Mouse (Mus musculus): ENCODE measurements around the gene Chrd. TPM values are rescaled to one million over a fixed set of nuclear protein-coding genes. Genes with fewer than 3 reads are reported as not detected.

Chrd gene
- polyA plus RNA-seq, 1 experiment = not detected

DNA sequence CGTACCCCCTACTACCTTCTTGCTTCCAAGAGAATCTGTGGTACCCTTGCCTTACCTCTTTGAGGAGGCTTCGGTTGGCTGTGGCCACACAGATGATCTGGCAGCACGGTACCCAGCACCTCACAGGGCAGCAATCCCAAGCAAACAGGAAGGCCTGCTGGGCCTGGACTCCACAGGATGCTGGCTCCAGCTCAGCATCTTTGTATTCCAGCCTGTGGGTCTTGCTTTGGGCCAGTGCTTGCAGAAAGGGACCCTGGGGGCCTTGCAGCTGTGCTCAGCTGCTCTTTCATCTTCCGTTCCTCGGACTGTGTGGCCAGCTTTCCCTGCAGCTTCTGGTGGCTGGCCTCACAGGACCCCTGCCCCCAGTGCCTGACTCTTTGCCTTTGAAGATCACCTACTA lies 32.9 kb upstream of the Chrd start:
- Histone ChIP-seq H3K4me1 (ENCODE audit: control insufficient read depth, insufficient read depth, low read length) (peaks cover 33% of the 10 kb centered on the region), H3K4me3 (ENCODE audit: insufficient read depth, low read depth, low read length) (no peak overlapping the region), H3K27ac (ENCODE audit: insufficient read depth, low read depth, low read length) (no peak overlapping the region)
- 35% methylated on average over 5 of the region's 5 CpGs for WGBS
- TF ChIP-seq CTCF (IDR thresholded peaks at IDR 0.05; ENCODE audit: insufficient read depth, low read depth, low read length) (no peak), POLR2A (IDR thresholded peaks at IDR 0.05; ENCODE audit: insufficient read depth, low read depth, low read length) (no peak)

DNA sequence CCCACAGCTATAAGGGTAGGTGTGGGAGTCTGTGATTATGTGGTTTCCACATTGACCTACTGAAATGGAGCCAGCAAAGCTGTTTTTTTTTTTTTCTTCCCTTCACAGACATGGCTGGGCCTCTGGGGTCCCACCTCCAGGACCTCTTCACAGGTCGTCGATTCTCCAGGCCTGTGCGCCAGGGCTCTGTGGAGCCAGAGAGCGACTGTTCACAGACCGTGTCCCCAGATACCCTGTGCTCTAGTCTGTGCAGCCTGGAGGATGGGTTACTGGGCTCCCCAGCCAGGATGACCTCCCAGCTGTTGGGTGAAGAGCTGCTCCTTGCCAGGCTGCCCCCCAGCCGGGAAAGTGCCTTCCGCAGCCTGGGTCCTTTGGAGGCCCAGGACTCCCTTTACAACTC lies 31.6 kb upstream of the Chrd start:
- TF ChIP-seq CTCF (IDR thresholded peaks at IDR 0.05; ENCODE audit: insufficient read depth, low read depth, low read length) (no peak), POLR2A (IDR thresholded peaks at IDR 0.05; ENCODE audit: insufficient read depth, low read depth, low read length) (no peak)
- peaks cover 24% of the 10 kb centered on the region for H3K4me1 ChIP-seq (ENCODE audit: control insufficient read depth, insufficient read depth, low read length)
- no peak overlapping the region for H3K4me3 ChIP-seq (ENCODE audit: insufficient read depth, low read depth, low read length)
- 50% methylated on average over 7 of the region's 7 CpGs for WGBS
- H3K27ac ChIP-seq (ENCODE audit: insufficient read depth, low read depth, low read length) = no peak overlapping the region

DNA sequence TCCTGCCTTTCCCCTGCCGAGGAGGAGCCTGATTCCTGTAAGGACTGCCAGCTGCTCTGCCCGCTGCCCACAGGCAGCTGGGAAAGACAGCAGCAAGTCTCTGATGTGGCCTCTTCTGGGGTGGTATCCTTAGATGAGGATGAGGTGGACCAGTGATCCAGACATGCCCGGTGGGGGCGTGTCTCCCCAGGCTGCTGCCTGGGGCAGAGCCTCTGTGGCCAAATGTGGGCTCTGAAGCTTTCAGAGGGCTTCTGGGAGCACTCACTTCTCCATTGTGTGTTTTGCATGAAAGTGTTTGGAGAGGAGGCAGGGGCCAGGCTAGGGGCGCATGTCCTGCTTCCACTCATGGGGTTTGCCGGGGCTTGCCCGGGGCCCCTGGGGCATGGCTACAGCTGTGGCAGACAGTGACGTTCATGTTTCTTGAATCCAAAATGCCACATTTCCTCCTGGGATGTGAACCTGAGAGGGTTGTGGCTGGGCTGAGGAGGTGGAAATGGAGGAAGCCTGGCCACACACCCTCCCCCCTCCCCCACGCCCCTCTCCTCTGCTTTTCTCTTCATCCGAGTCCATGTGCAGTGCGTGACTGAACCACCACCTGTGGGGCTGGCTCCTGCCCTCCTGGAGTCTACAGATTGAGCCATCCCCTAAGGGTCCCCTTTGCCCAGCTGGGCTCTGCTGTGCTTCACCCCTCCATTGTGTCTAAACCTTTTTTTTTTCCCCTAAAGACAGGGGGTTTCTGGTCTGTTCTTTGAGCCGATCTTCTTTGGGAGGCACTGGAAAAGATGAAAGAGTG lies 31.0 kb upstream of the Chrd start:
- 33% methylated on average over 12 of the region's 12 CpGs for WGBS
- Histone ChIP-seq H3K4me3 (ENCODE audit: insufficient read depth, low read depth, low read length) (no peak overlapping the region), H3K4me1 (ENCODE audit: control insufficient read depth, insufficient read depth, low read length) (peaks cover 28% of the 10 kb centered on the region), H3K27ac (ENCODE audit: insufficient read depth, low read depth, low read length) (no peak overlapping the region)
- no peak for TF ChIP-seq CTCF (IDR thresholded peaks at IDR 0.05; ENCODE audit: insufficient read depth, low read depth, low read length)
- TF ChIP-seq POLR2A (IDR thresholded peaks at IDR 0.05; ENCODE audit: insufficient read depth, low read depth, low read length) = no peak

DNA sequence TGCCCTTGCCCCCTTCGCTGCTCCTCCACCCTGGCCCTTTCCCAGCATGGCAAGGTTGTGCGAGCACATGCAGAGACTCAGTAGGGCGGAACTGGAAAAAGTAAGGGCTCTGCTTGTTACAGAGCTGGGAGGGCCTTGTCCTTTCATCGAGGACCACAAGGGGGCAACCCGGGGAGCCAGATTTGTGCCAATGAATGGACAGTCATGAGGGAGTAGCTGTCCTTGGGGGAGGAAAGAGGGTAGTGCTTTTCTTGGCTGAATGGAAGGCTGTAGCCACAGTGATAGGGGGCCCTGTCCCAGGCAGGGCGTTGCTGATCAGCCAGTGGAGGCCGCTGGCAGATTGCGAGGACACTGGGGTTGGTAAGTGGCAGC lies 30.4 kb upstream of the Chrd start:
- peak; percentile 33; the same call in 1 of the 2 replicates for TF ChIP-seq CTCF (IDR thresholded peaks at IDR 0.05; ENCODE audit: insufficient read depth, low read depth, low read length)
- TF ChIP-seq POLR2A (IDR thresholded peaks at IDR 0.05; ENCODE audit: insufficient read depth, low read depth, low read length) = no peak
- Histone ChIP-seq H3K4me3 (ENCODE audit: insufficient read depth, low read depth, low read length) (no peak overlapping the region), H3K4me1 (ENCODE audit: control insufficient read depth, insufficient read depth, low read length) (peaks cover 33% of the 10 kb centered on the region), H3K27ac (ENCODE audit: insufficient read depth, low read depth, low read length) (no peak overlapping the region)
- WGBS = 16% methylated on average over 8 of the region's 8 CpGs

DNA sequence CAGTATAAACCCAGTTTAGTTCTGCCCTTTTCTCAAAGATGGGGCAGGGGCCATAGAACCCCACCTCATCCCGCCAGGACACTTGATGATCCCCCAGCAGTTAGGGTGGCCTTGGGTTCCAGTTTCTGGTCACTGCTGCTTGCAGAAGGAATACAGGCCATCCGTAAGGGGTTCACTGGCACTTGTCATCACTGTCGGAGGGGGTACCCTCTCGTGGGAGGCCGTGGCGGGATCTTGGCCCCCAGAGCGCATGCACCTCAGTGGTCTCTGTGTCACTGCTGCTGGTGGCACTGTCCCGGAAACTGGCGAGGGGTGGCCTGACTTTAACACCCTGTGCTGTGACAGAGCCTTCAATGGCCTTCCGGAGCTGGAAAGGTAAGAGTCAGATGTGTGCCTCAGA lies 29.9 kb upstream of the Chrd start:
- 90% methylated on average over 10 of the region's 10 CpGs for WGBS
- H3K27ac ChIP-seq (ENCODE audit: insufficient read depth, low read depth, low read length) = no peak overlapping the region
- no peak for TF ChIP-seq POLR2A (IDR thresholded peaks at IDR 0.05; ENCODE audit: insufficient read depth, low read depth, low read length)
- no peak for TF ChIP-seq CTCF (IDR thresholded peaks at IDR 0.05; ENCODE audit: insufficient read depth, low read depth, low read length)

DNA sequence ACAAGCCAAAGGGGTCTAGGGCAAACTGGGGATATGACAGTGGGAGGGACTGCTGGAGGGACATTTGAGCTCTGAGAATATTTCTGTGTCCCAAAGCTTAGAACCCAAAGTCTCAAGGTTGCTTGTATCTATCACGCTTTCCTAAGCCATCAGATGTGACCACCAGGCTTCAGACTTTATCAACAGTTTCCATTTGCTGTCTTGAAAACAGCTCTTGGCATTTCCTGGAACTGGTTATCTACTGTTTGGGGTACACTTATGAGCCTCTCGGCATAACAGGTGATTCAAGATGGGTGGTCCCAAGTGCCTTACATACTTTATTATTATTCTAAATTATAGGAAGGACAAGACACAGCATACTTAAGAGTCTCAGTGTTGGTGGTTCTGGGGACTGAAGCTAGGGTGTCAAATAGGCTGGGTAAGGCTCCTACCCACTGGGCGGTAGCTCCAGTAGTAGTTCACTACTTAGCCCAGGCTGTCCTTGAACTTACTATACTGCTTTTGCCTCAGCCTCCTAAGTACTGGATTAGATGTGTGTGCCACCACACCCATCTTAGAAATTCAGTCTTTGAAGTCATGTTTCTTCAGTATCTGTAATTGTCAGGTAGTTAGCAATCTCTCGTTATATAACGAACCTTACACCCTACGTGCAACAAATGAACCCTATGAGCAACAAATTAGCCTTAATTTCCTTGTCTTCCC lies 29.1 kb upstream of the Chrd start:
- TF ChIP-seq POLR2A (IDR thresholded peaks at IDR 0.05; ENCODE audit: insufficient read depth, low read depth, low read length) (no peak), CTCF (IDR thresholded peaks at IDR 0.05; ENCODE audit: insufficient read depth, low read depth, low read length) (no peak)
- Histone ChIP-seq H3K4me1 (ENCODE audit: control insufficient read depth, insufficient read depth, low read length) (peaks cover 38% of the 10 kb centered on the region), H3K27ac (ENCODE audit: insufficient read depth, low read depth, low read length) (no peak overlapping the region), H3K4me3 (ENCODE audit: insufficient read depth, low read depth, low read length) (no peak overlapping the region)
- 75% methylated on average over 6 of the region's 6 CpGs for WGBS

More for the DNA sequence above, 29.9 kb upstream of the Chrd start:
- H3K4me3 ChIP-seq (ENCODE audit: insufficient read depth, low read depth, low read length) = no peak overlapping the region
- H3K4me1 ChIP-seq (ENCODE audit: control insufficient read depth, insufficient read depth, low read length) = peaks cover 38% of the 10 kb centered on the region

DNA sequence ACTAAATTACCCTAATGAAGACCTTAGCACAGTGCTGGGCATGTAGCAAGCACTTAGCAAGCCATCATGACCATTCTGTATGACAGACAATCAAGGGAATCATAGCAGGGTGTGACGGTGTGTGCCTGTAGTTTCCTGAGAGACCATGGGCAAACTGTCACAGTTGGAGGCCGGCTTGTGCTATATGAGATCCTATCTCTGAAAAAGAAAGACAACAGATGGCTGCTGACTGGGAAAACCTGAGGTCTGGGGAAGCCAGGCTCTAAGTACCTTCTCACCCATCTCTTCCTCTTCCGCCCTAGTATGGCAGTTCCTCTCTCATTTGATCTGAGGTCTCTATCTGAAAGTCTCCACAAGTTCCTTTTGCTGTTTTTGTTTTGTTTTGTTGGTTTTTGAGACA lies 27.1 kb upstream of the Chrd start:
- Histone ChIP-seq H3K4me1 (ENCODE audit: control insufficient read depth, insufficient read depth, low read length) (peaks cover 34% of the 10 kb centered on the region), H3K27ac (ENCODE audit: insufficient read depth, low read depth, low read length) (no peak overlapping the region), H3K4me3 (ENCODE audit: insufficient read depth, low read depth, low read length) (no peak overlapping the region)
- TF ChIP-seq CTCF (IDR thresholded peaks at IDR 0.05; ENCODE audit: insufficient read depth, low read depth, low read length) (no peak), POLR2A (IDR thresholded peaks at IDR 0.05; ENCODE audit: insufficient read depth, low read depth, low read length) (no peak)
- WGBS = 86% methylated on average over 3 of the region's 3 CpGs

DNA sequence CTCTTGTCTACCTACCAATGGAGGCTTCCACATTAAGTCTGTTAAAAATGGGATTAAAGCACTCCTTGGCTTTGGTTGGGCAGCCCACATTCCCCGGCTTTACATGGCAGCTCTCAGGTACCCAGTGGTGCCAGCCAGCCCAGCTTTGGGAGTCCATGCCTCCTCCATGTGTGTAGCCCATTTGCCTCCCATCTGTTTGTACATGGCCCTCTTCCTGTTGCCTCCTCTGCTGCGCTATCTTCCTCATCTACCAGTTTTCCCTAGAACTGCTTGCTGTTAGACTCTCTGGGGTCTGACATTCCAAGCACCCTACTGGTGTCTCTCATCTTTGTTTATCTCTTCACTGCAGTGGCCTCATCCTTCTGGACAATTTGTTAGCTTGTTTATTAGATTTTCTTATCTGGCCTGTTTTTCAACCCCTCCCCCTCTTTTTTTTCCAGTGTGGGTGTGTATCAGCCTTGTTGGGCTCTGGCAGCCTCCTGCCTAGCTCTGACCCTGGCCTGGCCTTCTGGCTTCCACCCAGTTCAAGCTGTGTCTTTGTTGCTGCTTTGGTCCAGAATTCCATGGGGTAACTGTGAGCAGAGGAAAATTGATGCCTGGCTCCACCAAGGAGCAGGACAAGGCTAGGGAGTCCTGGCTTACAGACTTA lies 26.4 kb upstream of the Chrd start:
- 84% methylated on average over 2 of the region's 2 CpGs for WGBS
- Histone ChIP-seq H3K27ac (ENCODE audit: insufficient read depth, low read depth, low read length) (peak overlapping the region; percentile 48; the same call in 1 of the 2 replicates), H3K4me1 (ENCODE audit: control insufficient read depth, insufficient read depth, low read length) (peaks cover 31% of the 10 kb centered on the region), H3K4me3 (ENCODE audit: insufficient read depth, low read depth, low read length) (no peak overlapping the region)
- TF ChIP-seq POLR2A (IDR thresholded peaks at IDR 0.05; ENCODE audit: insufficient read depth, low read depth, low read length) (no peak), CTCF (IDR thresholded peaks at IDR 0.05; ENCODE audit: insufficient read depth, low read depth, low read length) (no peak)

Data from olfactory bulb, adult 2 months (tissue).